Mouse (Mus musculus) ES-Bruce4 (cell line): ENCODE data around the gene Oat. TPM values are rescaled to one million over a fixed set of nuclear protein-coding genes. Genes with fewer than 3 reads are reported as not detected.

ENCODE experiments used
- H3K27ac ChIP-seq: 2 replicates; pipeline ENCODE4 v1.5.1; 2012; ENCODE audit warnings: low read length, inconsistent platforms; ENCODE audit not compliant: insufficient read depth
- H3K27me3 ChIP-seq: 2 replicates; pipeline ENCODE4 v1.6.1; 2012; ENCODE audit warnings: mild to moderate bottlenecking, low read length, inconsistent platforms; ENCODE audit not compliant: control insufficient read depth, poor library complexity, insufficient read depth, severe bottlenecking
- H3K36me3 ChIP-seq: 2 replicates; pipeline ENCODE4 v1.6.1; 2012; ENCODE audit warnings: inconsistent platforms, mild to moderate bottlenecking, low read length, moderate library complexity; ENCODE audit not compliant: control insufficient read depth, poor library complexity, insufficient read depth, severe bottlenecking
- H3K4me1 ChIP-seq: one replicate; pipeline ENCODE4 v1.8.1; 2011; ENCODE audit warnings: low read length; ENCODE audit not compliant: control insufficient read depth, insufficient read depth
- H3K4me3 ChIP-seq: 2 replicates; pipeline ENCODE4 v1.5.1; 2011; ENCODE audit warnings: low read depth, mild to moderate bottlenecking, low read length
- H3K9ac ChIP-seq: 2 replicates; pipeline ENCODE4 v1.6.1; 2012; ENCODE audit warnings: low read depth, mild to moderate bottlenecking, inconsistent platforms; ENCODE audit not compliant: poor library complexity, severe bottlenecking
- H3K9me3 ChIP-seq: replicated peaks from 2 replicates; pipeline ENCODE4 v1.6.1; 2012; ENCODE audit warnings: mild to moderate bottlenecking, low read length, inconsistent platforms; ENCODE audit not compliant: control insufficient read depth, poor library complexity, insufficient read depth, severe bottlenecking
- CTCF ChIP-seq: IDR thresholded peaks from one replicate; pipeline ENCODE4 v1.8.1; 2011; ENCODE audit warnings: low read depth, low read length
- EP300 ChIP-seq: IDR thresholded peaks from 2 replicates; pipeline ENCODE4 v1.6.1; 2011; ENCODE audit warnings: low read depth, low read length; ENCODE audit not compliant: insufficient read depth
- POLR2A ChIP-seq: IDR thresholded peaks from one replicate; pipeline ENCODE4 v1.8.1; 2011; ENCODE audit warnings: low read length; ENCODE audit not compliant: insufficient read depth
- polyA plus RNA-seq: library from polyadenylated mRNA; stranded (reverse); fragments of >200 nt; gene quantifications from 2 replicates; pipeline ENCODE4 v1.2.4, GENCODE M21; 2011; ENCODE audit warnings: low read depth; ENCODE audit not compliant: missing spikeins, insufficient read depth, insufficient read length

Oat gene
- polyA plus RNA-seq, 1 experiment, result 38.8 TPM

GRCm38 (mm10) chr7:132595787-132596186, 19.6 kb upstream of the Oat start:
- H3K36me3 ChIP-seq, result no peaks in the 10 kb centered on the region
- H3K9ac ChIP-seq, result no peak overlapping the region
- no peaks in the 10 kb centered on the region for H3K9me3 ChIP-seq
- H3K27ac ChIP-seq, result no peak overlapping the region
- H3K27me3 ChIP-seq, result peaks cover 28% of the 10 kb centered on the region
- H3K4me3 ChIP-seq, result no peak overlapping the region
- TF ChIP-seq POLR2A, result no peak
- TF ChIP-seq EP300, result no peak
- no peak for TF ChIP-seq CTCF
- H3K4me1 ChIP-seq, result no peaks in the 10 kb centered on the region

GRCm38 (mm10) chr7:132594325-132594724, 18.1 kb upstream of the Oat start:
- no peak for TF ChIP-seq CTCF
- TF ChIP-seq POLR2A, result no peak
- TF ChIP-seq EP300, result no peak
- Histone ChIP-seq H3K27ac (no peak overlapping the region), H3K9me3 (no peaks in the 10 kb centered on the region), H3K36me3 (no peaks in the 10 kb centered on the region), H3K9ac (no peak overlapping the region), H3K4me3 (no peak overlapping the region), H3K4me1 (no peaks in the 10 kb centered on the region), H3K27me3 (peaks cover 25% of the 10 kb centered on the region)

- Histone ChIP-seq H3K27me3 (peaks cover 19% of the 10 kb centered on the region), H3K9ac (no peak overlapping the region), H3K9me3 (no peaks in the 10 kb centered on the region), H3K36me3 (no peaks in the 10 kb centered on the region), H3K4me3 (no peak overlapping the region), H3K4me1 (no peaks in the 10 kb centered on the region), H3K27ac (no peak overlapping the region)
- TF ChIP-seq CTCF (no peak), EP300 (no peak), POLR2A (no peak)
These were observed 17.6 kb upstream of the Oat start for GRCm38 (mm10) chr7:132593762-132594161.

- no peak overlapping the region for H3K27ac ChIP-seq
- TF ChIP-seq POLR2A (no peak), CTCF (no peak), EP300 (no peak)
- H3K9ac ChIP-seq, result no peak overlapping the region
- no peaks in the 10 kb centered on the region for H3K9me3 ChIP-seq
- H3K4me1 ChIP-seq, result no peaks in the 10 kb centered on the region
- no peaks in the 10 kb centered on the region for H3K36me3 ChIP-seq
- no peak overlapping the region for H3K4me3 ChIP-seq
- H3K27me3 ChIP-seq, result peaks cover 3% of the 10 kb centered on the region; the same call in 1 of the 2 replicates
These were observed 13.4 kb upstream of the Oat start for GRCm38 (mm10) chr7:132589610-132590009.

GRCm38 (mm10) chr7:132587167-132587566, 11.0 kb upstream of the Oat start:
- TF ChIP-seq CTCF (no peak), EP300 (no peak), POLR2A (no peak)
- no peaks in the 10 kb centered on the region; the same call in 1 of the 2 replicates for H3K27me3 ChIP-seq
- H3K4me3 ChIP-seq, result no peak overlapping the region
- H3K36me3 ChIP-seq, result no peaks in the 10 kb centered on the region
- no peak overlapping the region for H3K9ac ChIP-seq
- H3K27ac ChIP-seq, result no peak overlapping the region
- H3K9me3 ChIP-seq, result no peaks in the 10 kb centered on the region
- H3K4me1 ChIP-seq, result no peaks in the 10 kb centered on the region

GRCm38 (mm10) chr7:132585695-132586491, 9.7 kb upstream of the Oat start:
- H3K4me3 ChIP-seq, result no peak overlapping the region
- no peaks in the 10 kb centered on the region for H3K27me3 ChIP-seq
- H3K36me3 ChIP-seq, result no peaks in the 10 kb centered on the region
- H3K9me3 ChIP-seq, result no peaks in the 10 kb centered on the region
- no peak overlapping the region for H3K27ac ChIP-seq
- H3K9ac ChIP-seq, result no peak overlapping the region
- TF ChIP-seq POLR2A, result no peak
- no peak for TF ChIP-seq EP300
- no peak for TF ChIP-seq CTCF
- no peaks in the 10 kb centered on the region for H3K4me1 ChIP-seq
